14 mouse cellular contexts compared by ENCODE assay signal in genomic region chr8:79060013-79060609, GRCm38 (mm10). TPM values are rescaled to one million over a fixed set of nuclear protein-coding genes. Genes with fewer than 3 reads are reported as not detected.
DNase-seq lines count a peak whose midpoint lies in the region; ATAC-seq lines count a peak whose summit lies in the region.
"Had no signal": no experiment of that assay in that cellular context is flagged by ENCODE, and none has a peak within 500 bp of the region (broad histone marks: within the 10 kb centered on the region; RNA-seq: fewer than 3 reads in every experiment).

No protein-coding gene starts in this region.

- intact Hi-C loops in left cerebral cortex, postnatal 36 days (cut with DNase I): no loop called here

- no peak overlapping the region for H3K9ac ChIP-seq in kidney, embryonic 14.5 days (ENCODE audit: low read depth, low read length)
- no peak overlapping the region for H3K9ac ChIP-seq in limb, embryonic 11.5 days (ENCODE audit: low read length)
- no peak overlapping the region for H3K9ac ChIP-seq in midbrain, embryonic 14.5 days (replicated peaks; ENCODE audit: low read length)
- H3K9ac ChIP-seq: forebrain, embryonic 12.5 days had no signal

- ATAC-seq in kidney, embryonic 14.5 days (ENCODE audit: low FRiP score, low TSS enrichment): peak; percentile 54
- peak; percentile 79; the same call in 1 of the 2 replicates for ATAC-seq in limb, embryonic 11.5 days (ENCODE audit: insufficient number of reproducible peaks, low FRiP score, low TSS enrichment, low read depth)
- ATAC-seq in midbrain, embryonic 14.5 days (ENCODE audit: low FRiP score, low TSS enrichment): no peak

- 56% methylated on average over 19 of the region's 19 CpGs for WGBS in kidney, embryonic 14.5 days
- 45% methylated on average over 19 of the region's 19 CpGs for WGBS in limb, embryonic 11.5 days
- 91% methylated on average over 19 of the region's 19 CpGs for WGBS in midbrain, embryonic 14.5 days

- 0 out of 2 replicates have a peak, but pooled peaks cover 6% of the 10 kb centered on the region for H3K4me1 ChIP-seq in kidney, embryonic 14.5 days (ENCODE audit: control insufficient read depth, insufficient read depth, low read length)
- peaks cover 17% of the 10 kb centered on the region; the same call in 1 of the 2 replicates for H3K4me1 ChIP-seq in limb, embryonic 11.5 days (ENCODE audit: control insufficient read depth, insufficient read depth, low read length)
- H3K4me1 ChIP-seq in midbrain, embryonic 14.5 days (ENCODE audit: control insufficient read depth, insufficient read depth, low read length): no peaks in the 10 kb centered on the region

- H3K4me2 ChIP-seq in kidney, embryonic 14.5 days (replicated peaks; ENCODE audit: low read depth, low read length): no peak overlapping the region
- H3K4me2 ChIP-seq in limb, embryonic 11.5 days (ENCODE audit: low read depth, severe bottlenecking): no peak overlapping the region
- no peak overlapping the region for H3K4me2 ChIP-seq in midbrain, embryonic 14.5 days (ENCODE audit: low read length)
- H3K4me2 ChIP-seq: forebrain, embryonic 12.5 days had no signal

- no peaks in the 10 kb centered on the region for H3K27me3 ChIP-seq in kidney, embryonic 14.5 days (ENCODE audit: control insufficient read depth, insufficient read depth, low read length)
- H3K27me3 ChIP-seq in limb, embryonic 11.5 days (ENCODE audit: control insufficient read depth, insufficient read depth, low read length): no peaks in the 10 kb centered on the region
- H3K27me3 ChIP-seq in midbrain, embryonic 14.5 days (ENCODE audit: control insufficient read depth, insufficient read depth, low read length): no peaks in the 10 kb centered on the region
- H3K27me3 ChIP-seq: forebrain, embryonic 12.5 days had no signal

- H3K9me3 ChIP-seq in kidney, embryonic 14.5 days (ENCODE audit: control insufficient read depth, low read length): no peaks in the 10 kb centered on the region
- no peaks in the 10 kb centered on the region for H3K9me3 ChIP-seq in limb, embryonic 11.5 days (ENCODE audit: control insufficient read depth, low read length)
- H3K9me3 ChIP-seq in midbrain, embryonic 14.5 days (ENCODE audit: control insufficient read depth, low read length): no peaks in the 10 kb centered on the region
- H3K9me3 ChIP-seq: forebrain, embryonic 12.5 days had no signal

- H3K36me3 ChIP-seq in kidney, embryonic 14.5 days (ENCODE audit: control insufficient read depth, insufficient read depth, low read length): peaks cover 30% of the 10 kb centered on the region; the same call in 1 of the 2 replicates
- H3K36me3 ChIP-seq in limb, embryonic 11.5 days (ENCODE audit: control insufficient read depth, insufficient read depth, low read length): no peaks in the 10 kb centered on the region
- H3K36me3 ChIP-seq in midbrain, embryonic 14.5 days (ENCODE audit: control insufficient read depth, insufficient read depth, low read length): peaks cover 35% of the 10 kb centered on the region

- no peak overlapping the region for H3K27ac ChIP-seq in kidney, embryonic 14.5 days (ENCODE audit: low read depth, low read length)
- no peak overlapping the region for H3K27ac ChIP-seq in limb, embryonic 11.5 days (replicated peaks; ENCODE audit: low read depth, low read length)
- no peak overlapping the region for H3K27ac ChIP-seq in midbrain, embryonic 14.5 days (replicated peaks; ENCODE audit: low read depth, low read length)
- H3K27ac ChIP-seq: forebrain, embryonic 12.5 days had no signal

- H3K4me3 ChIP-seq in kidney, embryonic 14.5 days (ENCODE audit: low read length): no peak overlapping the region
- no peak overlapping the region for H3K4me3 ChIP-seq in limb, embryonic 11.5 days (ENCODE audit: low read depth, low read length)
- no peak overlapping the region for H3K4me3 ChIP-seq in midbrain, embryonic 14.5 days (replicated peaks; ENCODE audit: low read depth, low read length)
- H3K4me3 ChIP-seq: forebrain, embryonic 12.5 days had no signal

- DNase-seq in kidney, adult 8-10 months: no peak
- DNase-seq in urinary bladder, postnatal 25 days (ENCODE audit: low spot score): peak; percentile 47
- no peak for DNase-seq in urinary bladder, postnatal 4 days (ENCODE audit: low spot score in 2 of 2)
- DNase-seq in limb, embryonic 11.5 days (ENCODE audit: low spot score): peak; percentile 57
- DNase-seq in midbrain, embryonic 14.5 days: no peak
- no peak for DNase-seq in left cerebral cortex, postnatal 36 days (ENCODE audit: low spot score in 2 of 2)
- no peak for DNase-seq in adrenal gland, adult 8-10 months
- DNase-seq: cerebellum, adult 9-10 months; gastrocnemius, postnatal 25 days; heart, postnatal 14 days; kidney, postnatal 36 days; lung, postnatal 14 days had no signal

RNA-seq across cellular contexts. Expression of gene Zfp827, which starts 31.9 kb away (rescaled TPM):
- polyA plus RNA-seq in kidney, embryonic 14.5 days (2014; fragmentation: Nextera tagmentation; extraction: Ambion mirVana): 8.6 and 12.2 TPM in 2 replicates
- 11.6 and 12.9 TPM in 2 replicates for polyA plus RNA-seq in limb, embryonic 11.5 days (2014; fragmentation: Nextera tagmentation; extraction: Ambion mirVana)
- 15.3 and 20.2 TPM in 2 replicates for polyA plus RNA-seq in midbrain, embryonic 14.5 days (2014; fragmentation: Nextera tagmentation; extraction: Ambion mirVana)
- total RNA-seq in left cerebral cortex, postnatal 36 days (2021): 10 to 100 TPM; 42.6 to 45.1 TPM
- total RNA-seq in adrenal gland, adult 8-10 months (2022): 10 to 100 TPM in 3 of 4 experiments, 1 to 10 TPM in 1; 7.6 to 16.8 (median 13.6) TPM

Comparison
In these comparisons a context has a peak if more than half of its experiments do, and no peak if none do; other contexts are left out.
1. DNase-seq: peak in urinary bladder, postnatal 25 days (single experiment) and limb, embryonic 11.5 days (single experiment); none in kidney, adult 8-10 months (0 of 2), urinary bladder, postnatal 4 days (0 of 2), midbrain, embryonic 14.5 days (single experiment), left cerebral cortex, postnatal 36 days (0 of 2) and adrenal gland, adult 8-10 months (single experiment).